Mouse (Mus musculus): ENCODE data around the gene Tenm2. TPM values are rescaled to one million over a fixed set of nuclear protein-coding genes. Genes with fewer than 3 reads are reported as not detected.

Tenm2 gene
- polyA plus RNA-seq, 1 experiment from 2014 or later, result not detected

- Histone ChIP-seq H3K27ac (ENCODE audit: low read depth) (no peak overlapping the region), H3K9me3 (ENCODE audit: low read length) (no peaks in the 10 kb centered on the region), H3K4me2 (ENCODE audit: low read depth, low read length) (no peak overlapping the region), H3K36me3 (replicated peaks; ENCODE audit: insufficient read depth, low read length) (no peaks in the 10 kb centered on the region), H3K4me3 (ENCODE audit: low read depth, low read length) (no peak overlapping the region), H3K4me1 (ENCODE audit: insufficient read depth) (no peaks in the 10 kb centered on the region), H3K27me3 (ENCODE audit: insufficient read depth, low read length) (no peaks in the 10 kb centered on the region), H3K9ac (replicated peaks) (no peak overlapping the region)
- ATAC-seq (no peak), DNase-seq (no peak)
- no peak for TF ChIP-seq CTCF (IDR thresholded peaks at IDR 0.05; ENCODE audit: low read depth)
- TF ChIP-seq EP300 (IDR thresholded peaks at IDR 0.05; ENCODE audit: low read depth), result no peak
- 67% methylated on average over 9 of the region's 9 CpGs for WGBS (ENCODE audit: insufficient replicate concordance)
Measured at GRCm38 (mm10) chr11:36452436-36452835, 783.3 kb downstream of the Tenm2 start.

- 57% methylated on average over 2 of the region's 2 CpGs for WGBS (ENCODE audit: insufficient replicate concordance)
- DNase-seq (no peak), ATAC-seq (no peak)
- no peaks in the 10 kb centered on the region for H3K9me3 ChIP-seq (ENCODE audit: low read length)
- no peaks in the 10 kb centered on the region for H3K36me3 ChIP-seq (replicated peaks; ENCODE audit: insufficient read depth, low read length)
- H3K9ac ChIP-seq (replicated peaks), result no peak overlapping the region
- no peak for TF ChIP-seq CTCF (IDR thresholded peaks at IDR 0.05; ENCODE audit: low read depth)
- TF ChIP-seq EP300 (IDR thresholded peaks at IDR 0.05; ENCODE audit: low read depth), result no peak
- no peak overlapping the region for H3K27ac ChIP-seq (ENCODE audit: low read depth)
- no peaks in the 10 kb centered on the region for H3K27me3 ChIP-seq (ENCODE audit: insufficient read depth, low read length)
- H3K4me3 ChIP-seq (ENCODE audit: low read depth, low read length), result no peak overlapping the region
- no peaks in the 10 kb centered on the region for H3K4me1 ChIP-seq (ENCODE audit: insufficient read depth)
- H3K4me2 ChIP-seq (ENCODE audit: low read depth, low read length), result no peak overlapping the region
Measured at GRCm38 (mm10) chr11:36446351-36446750, 789.4 kb downstream of the Tenm2 start.

GRCm38 (mm10) chr11:36443821-36444220 lies 791.9 kb downstream of the Tenm2 start:
- ATAC-seq (no peak), DNase-seq (no peak)
- Histone ChIP-seq H3K4me2 (ENCODE audit: low read depth, low read length) (no peak overlapping the region), H3K4me1 (ENCODE audit: insufficient read depth) (no peaks in the 10 kb centered on the region), H3K27ac (ENCODE audit: low read depth) (no peak overlapping the region), H3K4me3 (ENCODE audit: low read depth, low read length) (no peak overlapping the region), H3K9me3 (ENCODE audit: low read length) (no peaks in the 10 kb centered on the region), H3K27me3 (ENCODE audit: insufficient read depth, low read length) (no peaks in the 10 kb centered on the region), H3K36me3 (replicated peaks; ENCODE audit: insufficient read depth, low read length) (no peaks in the 10 kb centered on the region), H3K9ac (replicated peaks) (no peak overlapping the region)
- 85% methylated on average over 7 of the region's 7 CpGs for WGBS (ENCODE audit: insufficient replicate concordance)
- TF ChIP-seq CTCF (IDR thresholded peaks at IDR 0.05; ENCODE audit: low read depth) (no peak), EP300 (IDR thresholded peaks at IDR 0.05; ENCODE audit: low read depth) (no peak)

GRCm38 (mm10) chr11:36441801-36442200 lies 794.0 kb downstream of the Tenm2 start:
- Histone ChIP-seq H3K4me3 (ENCODE audit: low read depth, low read length) (no peak overlapping the region), H3K9ac (replicated peaks) (no peak overlapping the region), H3K4me2 (ENCODE audit: low read depth, low read length) (no peak overlapping the region), H3K9me3 (ENCODE audit: low read length) (no peaks in the 10 kb centered on the region), H3K4me1 (ENCODE audit: insufficient read depth) (no peaks in the 10 kb centered on the region), H3K27me3 (ENCODE audit: insufficient read depth, low read length) (no peaks in the 10 kb centered on the region), H3K36me3 (replicated peaks; ENCODE audit: insufficient read depth, low read length) (no peaks in the 10 kb centered on the region), H3K27ac (ENCODE audit: low read depth) (no peak overlapping the region)
- DNase-seq, result no peak
- no peak for TF ChIP-seq CTCF (IDR thresholded peaks at IDR 0.05; ENCODE audit: low read depth)
- TF ChIP-seq EP300 (IDR thresholded peaks at IDR 0.05; ENCODE audit: low read depth), result no peak
- ATAC-seq, result no peak
- WGBS (ENCODE audit: insufficient replicate concordance), result 47% methylated on average over 6 of the region's 6 CpGs

GRCm38 (mm10) chr11:36436251-36436650 lies 799.5 kb downstream of the Tenm2 start:
- ATAC-seq (no peak), DNase-seq (no peak)
- Histone ChIP-seq H3K4me2 (ENCODE audit: low read depth, low read length) (no peak overlapping the region), H3K27ac (ENCODE audit: low read depth) (no peak overlapping the region), H3K9ac (replicated peaks) (no peak overlapping the region), H3K36me3 (replicated peaks; ENCODE audit: insufficient read depth, low read length) (no peaks in the 10 kb centered on the region), H3K4me3 (ENCODE audit: low read depth, low read length) (no peak overlapping the region), H3K9me3 (ENCODE audit: low read length) (no peaks in the 10 kb centered on the region), H3K27me3 (ENCODE audit: insufficient read depth, low read length) (no peaks in the 10 kb centered on the region), H3K4me1 (ENCODE audit: insufficient read depth) (no peaks in the 10 kb centered on the region)
- 37% methylated on average over 8 of the region's 8 CpGs for WGBS (ENCODE audit: insufficient replicate concordance)
- TF ChIP-seq CTCF (IDR thresholded peaks at IDR 0.05; ENCODE audit: low read depth), result no peak
- no peak for TF ChIP-seq EP300 (IDR thresholded peaks at IDR 0.05; ENCODE audit: low read depth)

GRCm38 (mm10) chr11:36428947-36429346 lies 806.8 kb downstream of the Tenm2 start:
- H3K9ac ChIP-seq (replicated peaks), result no peak overlapping the region
- TF ChIP-seq EP300 (IDR thresholded peaks at IDR 0.05; ENCODE audit: low read depth) (no peak), CTCF (IDR thresholded peaks at IDR 0.05; ENCODE audit: low read depth) (no peak)
- DNase-seq (no peak), ATAC-seq (no peak)
- no peaks in the 10 kb centered on the region for H3K4me1 ChIP-seq (ENCODE audit: insufficient read depth)
- WGBS (ENCODE audit: insufficient replicate concordance), result 70% methylated on average over 5 of the region's 5 CpGs
- H3K4me3 ChIP-seq (ENCODE audit: low read depth, low read length), result no peak overlapping the region
- no peak overlapping the region for H3K27ac ChIP-seq (ENCODE audit: low read depth)
- no peaks in the 10 kb centered on the region for H3K27me3 ChIP-seq (ENCODE audit: insufficient read depth, low read length)
- H3K36me3 ChIP-seq (replicated peaks; ENCODE audit: insufficient read depth, low read length), result no peaks in the 10 kb centered on the region
- no peak overlapping the region for H3K4me2 ChIP-seq (ENCODE audit: low read depth, low read length)
- H3K9me3 ChIP-seq (ENCODE audit: low read length), result no peaks in the 10 kb centered on the region

GRCm38 (mm10) chr11:36424959-36425358 lies 810.8 kb downstream of the Tenm2 start:
- Histone ChIP-seq H3K27me3 (ENCODE audit: insufficient read depth, low read length) (no peaks in the 10 kb centered on the region), H3K9me3 (ENCODE audit: low read length) (no peaks in the 10 kb centered on the region), H3K4me1 (ENCODE audit: insufficient read depth) (no peaks in the 10 kb centered on the region), H3K9ac (replicated peaks) (no peak overlapping the region), H3K27ac (ENCODE audit: low read depth) (no peak overlapping the region), H3K4me3 (ENCODE audit: low read depth, low read length) (no peak overlapping the region), H3K36me3 (replicated peaks; ENCODE audit: insufficient read depth, low read length) (no peaks in the 10 kb centered on the region), H3K4me2 (ENCODE audit: low read depth, low read length) (no peak overlapping the region)
- TF ChIP-seq EP300 (IDR thresholded peaks at IDR 0.05; ENCODE audit: low read depth) (no peak), CTCF (IDR thresholded peaks at IDR 0.05; ENCODE audit: low read depth) (no peak)
- DNase-seq (no peak), ATAC-seq (no peak)
- WGBS (ENCODE audit: insufficient replicate concordance), result 48% methylated on average over 3 of the region's 3 CpGs
